Mouse (Mus musculus) cerebellum, adult 2 months (tissue): ENCODE data around the gene D17Wsu92e.

Experiments used
- CTCF ChIP-seq: fragments of 200-500 bp; IDR thresholded peaks from 2 replicates; pipeline ENCODE4 v1.5.1; 2011; ENCODE audit warnings: low read depth, mild to moderate bottlenecking, control low read depth, low read length, moderate library complexity, borderline replicate concordance; ENCODE audit not compliant: insufficient read depth
- POLR2A ChIP-seq: fragments of 200-500 bp; IDR thresholded peaks from 2 replicates; pipeline ENCODE4 v1.6.1; 2011; ENCODE audit warnings: low read length, control low read depth, borderline replicate concordance; ENCODE audit not compliant: insufficient read depth

DNA sequence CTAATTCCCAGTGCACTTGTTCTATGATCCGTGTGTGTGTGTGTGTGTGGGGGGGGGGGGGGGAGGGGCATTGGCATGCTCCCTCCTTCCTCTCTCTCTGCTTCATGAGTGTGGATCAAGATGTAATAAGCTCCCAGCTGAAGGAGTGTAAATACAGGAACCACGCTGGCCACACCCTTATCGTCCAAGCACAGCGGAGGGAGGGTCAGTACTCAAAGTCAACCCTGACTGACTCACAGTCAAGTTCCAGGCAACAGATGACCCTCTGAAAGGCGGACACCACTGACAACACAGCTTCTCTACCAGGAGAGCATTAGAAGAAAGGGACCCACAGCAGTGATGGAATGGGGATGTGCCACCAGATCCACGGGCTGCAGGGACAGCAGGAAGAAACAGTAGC is 42.6 kb downstream of the D17Wsu92e start:
- TF ChIP-seq POLR2A, result no peak
- no peak for TF ChIP-seq CTCF
